Mouse (Mus musculus): Measurements from ENCODE around the gene Dnase2a. TPM values are rescaled to one million over a fixed set of nuclear protein-coding genes. Genes with fewer than 3 reads are reported as not detected.

The Dnase2a gene
- polyA plus RNA-seq, 1 experiment from 2014 or later: 24.0 TPM

- TF ChIP-seq CTCF (IDR thresholded peaks at IDR 0.05) (no peak), EP300 (IDR thresholded peaks at IDR 0.05) (no peak)
- Histone ChIP-seq H3K27ac (ENCODE audit: low read length) (peak overlapping the region; percentile 87), H3K9me3 (ENCODE audit: low read length) (no peaks in the 10 kb centered on the region), H3K27me3 (replicated peaks; ENCODE audit: insufficient read depth, low read length) (no peaks in the 10 kb centered on the region), H3K4me3 (ENCODE audit: low read depth, low read length) (peak overlapping the region; percentile 51), H3K36me3 (ENCODE audit: insufficient read depth, low read length) (peaks cover 3% of the 10 kb centered on the region; the same call in 1 of the 2 replicates), H3K9ac (replicated peaks; ENCODE audit: low read depth) (peak overlapping the region; percentile 54; the same call in 1 of the 2 replicates), H3K4me2 (replicated peaks; ENCODE audit: low read depth, low read length) (peak overlapping the region; percentile 87), H3K4me1 (ENCODE audit: insufficient read depth, low read depth, low read length) (peaks cover 24% of the 10 kb centered on the region; the same call in 1 of the 2 replicates)
- peak; percentile 56 for DNase-seq (ENCODE audit: low spot score)
- WGBS: 4% methylated on average over 2 of the region's 2 CpGs
- ATAC-seq: no peak
Measured at GRCm38 (mm10) chr8:84968650-84969049, 60.3 kb downstream of the Dnase2a start.

- no peaks in the 10 kb centered on the region for H3K9me3 ChIP-seq (ENCODE audit: low read length)
- peaks cover 24% of the 10 kb centered on the region; the same call in 1 of the 2 replicates for H3K4me1 ChIP-seq (ENCODE audit: insufficient read depth, low read depth, low read length)
- H3K4me2 ChIP-seq (replicated peaks; ENCODE audit: low read depth, low read length): peak within 1 kb of the TSS; percentile 87
- peak within 1 kb of the TSS; percentile 54 for H3K9ac ChIP-seq (replicated peaks; ENCODE audit: low read depth)
- WGBS: under 1% methylated on average over 49 of the region's 56 CpGs
- H3K27me3 ChIP-seq (replicated peaks; ENCODE audit: insufficient read depth, low read length): no peaks in the 10 kb centered on the region
- TF ChIP-seq EP300 (IDR thresholded peaks at IDR 0.05): no peak
- no peak for TF ChIP-seq CTCF (IDR thresholded peaks at IDR 0.05)
- H3K27ac ChIP-seq (ENCODE audit: low read length): peak within 1 kb of the TSS; percentile 87
- H3K36me3 ChIP-seq (ENCODE audit: insufficient read depth, low read length): peaks cover 3% of the 10 kb centered on the region; the same call in 1 of the 2 replicates
- peak within 1 kb of the TSS; percentile 51 for H3K4me3 ChIP-seq (ENCODE audit: low read depth, low read length)
- ATAC-seq (peak; percentile 70), DNase-seq (ENCODE audit: low spot score) (peak; percentile 84)
Measured at GRCm38 (mm10) chr8:84969241-84970134, 61.1 kb downstream of the Dnase2a start, which contains the start of the genes Gm49661, Prdx2 and Rnaseh2a. Gene Gm49661, minus strand, starts transcription at chr8:84969433. Gene Prdx2, plus strand, starts transcription at chr8:84969587. Gene Rnaseh2a, minus strand, starts transcription at chr8:84969767.

GRCm38 (mm10) chr8:84970135-84970790 is 61.9 kb downstream of the Dnase2a start:
- WGBS: 5% methylated on average over 21 of the region's 21 CpGs
- Histone ChIP-seq H3K4me3 (ENCODE audit: low read depth, low read length) (peak overlapping the region; percentile 51), H3K4me2 (replicated peaks; ENCODE audit: low read depth, low read length) (peak overlapping the region; percentile 87), H3K36me3 (ENCODE audit: insufficient read depth, low read length) (peaks cover 3% of the 10 kb centered on the region; the same call in 1 of the 2 replicates), H3K4me1 (ENCODE audit: insufficient read depth, low read depth, low read length) (peaks cover 20% of the 10 kb centered on the region; the same call in 1 of the 2 replicates), H3K9ac (replicated peaks; ENCODE audit: low read depth) (peak overlapping the region; percentile 54), H3K27ac (ENCODE audit: low read length) (peak overlapping the region; percentile 65; the same call in 1 of the 2 replicates), H3K9me3 (ENCODE audit: low read length) (no peaks in the 10 kb centered on the region), H3K27me3 (replicated peaks; ENCODE audit: insufficient read depth, low read length) (no peaks in the 10 kb centered on the region)
- TF ChIP-seq EP300 (IDR thresholded peaks at IDR 0.05) (no peak), CTCF (IDR thresholded peaks at IDR 0.05) (no peak)
- ATAC-seq (no peak), DNase-seq (ENCODE audit: low spot score) (no peak)

GRCm38 (mm10) chr8:84970913-84971312 is 62.6 kb downstream of the Dnase2a start:
- WGBS: 61% methylated on average over 5 of the region's 5 CpGs
- no peak overlapping the region for H3K9ac ChIP-seq (replicated peaks; ENCODE audit: low read depth)
- peaks cover 3% of the 10 kb centered on the region; the same call in 1 of the 2 replicates for H3K36me3 ChIP-seq (ENCODE audit: insufficient read depth, low read length)
- peak overlapping the region; percentile 87; the same call in 1 of the 2 replicates for H3K4me2 ChIP-seq (replicated peaks; ENCODE audit: low read depth, low read length)
- no peaks in the 10 kb centered on the region for H3K9me3 ChIP-seq (ENCODE audit: low read length)
- peaks cover 18% of the 10 kb centered on the region; the same call in 1 of the 2 replicates for H3K4me1 ChIP-seq (ENCODE audit: insufficient read depth, low read depth, low read length)
- DNase-seq (ENCODE audit: low spot score) (no peak), ATAC-seq (no peak)
- TF ChIP-seq EP300 (IDR thresholded peaks at IDR 0.05) (no peak), CTCF (IDR thresholded peaks at IDR 0.05) (no peak)
- no peaks in the 10 kb centered on the region for H3K27me3 ChIP-seq (replicated peaks; ENCODE audit: insufficient read depth, low read length)
- no peak overlapping the region for H3K27ac ChIP-seq (ENCODE audit: low read length)
- H3K4me3 ChIP-seq (ENCODE audit: low read depth, low read length): 0 out of 2 replicates have a peak overlapping the region, but pooled peaks have one; percentile 51

Small RNA genes lying within 50 kb of the gene (microRNA-seq; reads per million reads assigned to microRNA genes)
- gene Gm24197 (not detected), gene Mir7069 (1.5 reads per million)

Other genes with a start within 250 kb of the Dnase2a start
- gene Ier2, start 245.7 kb upstream of the Dnase2a start, polyA plus RNA-seq (2015; fragmentation: Nextera tagmentation; extraction: Ambion mirVana): 113 and 140 TPM in 2 replicates
- 38.4 and 43.4 TPM in 2 replicates for gene Trmt1, start 222.3 kb upstream of the Dnase2a start, polyA plus RNA-seq (2015; fragmentation: Nextera tagmentation; extraction: Ambion mirVana)
- 7.1 and 7.4 TPM in 2 replicates for gene Nacc1, start 220.7 kb upstream of the Dnase2a start, polyA plus RNA-seq (2015; fragmentation: Nextera tagmentation; extraction: Ambion mirVana)
- gene Lyl1, start 207.1 kb upstream of the Dnase2a start, polyA plus RNA-seq (2015; fragmentation: Nextera tagmentation; extraction: Ambion mirVana): 11.6 and 13.9 TPM in 2 replicates
- 2.0 and 2.8 TPM in 2 replicates for gene G430095P16Rik, start 185.6 kb upstream of the Dnase2a start, polyA plus RNA-seq (2015; fragmentation: Nextera tagmentation; extraction: Ambion mirVana)
- gene Nfix, start 108.2 kb upstream of the Dnase2a start, polyA plus RNA-seq (2015; fragmentation: Nextera tagmentation; extraction: Ambion mirVana): 38.8 and 45.1 TPM in 2 replicates
- 6.2 and 6.8 TPM in 2 replicates for gene Dand5, start 85.7 kb upstream of the Dnase2a start, polyA plus RNA-seq (2015; fragmentation: Nextera tagmentation; extraction: Ambion mirVana)
- 24.4 and 24.8 TPM in 2 replicates for gene Gadd45gip1, start 77.0 kb upstream of the Dnase2a start, polyA plus RNA-seq (2015; fragmentation: Nextera tagmentation; extraction: Ambion mirVana)
- 77.9 and 85.7 TPM in 2 replicates for gene Rad23a, start 67.9 kb upstream of the Dnase2a start, polyA plus RNA-seq (2015; fragmentation: Nextera tagmentation; extraction: Ambion mirVana)
- gene Calr, start 61.6 kb upstream of the Dnase2a start, polyA plus RNA-seq (2015; fragmentation: Nextera tagmentation; extraction: Ambion mirVana): 318 and 405 TPM in 2 replicates
- gene Farsa, start 51.6 kb upstream of the Dnase2a start, polyA plus RNA-seq (2015; fragmentation: Nextera tagmentation; extraction: Ambion mirVana): 44.0 and 44.6 TPM in 2 replicates
- 11.1 and 11.4 TPM in 2 replicates for gene Syce2, start 36.4 kb upstream of the Dnase2a start, polyA plus RNA-seq (2015; fragmentation: Nextera tagmentation; extraction: Ambion mirVana)
- 16.2 and 21.1 TPM in 2 replicates for gene Gcdh, start 14.6 kb upstream of the Dnase2a start, polyA plus RNA-seq (2015; fragmentation: Nextera tagmentation; extraction: Ambion mirVana)
- 0.69 and 1.1 TPM in 2 replicates for gene Klf1, start 6.6 kb upstream of the Dnase2a start, polyA plus RNA-seq (2015; fragmentation: Nextera tagmentation; extraction: Ambion mirVana)
- 0.32 and 0.33 TPM in 2 replicates for gene Mast1, start 28.8 kb downstream of the Dnase2a start, polyA plus RNA-seq (2015; fragmentation: Nextera tagmentation; extraction: Ambion mirVana)
- gene Rtbdn, start 38.4 kb downstream of the Dnase2a start, polyA plus RNA-seq (2015; fragmentation: Nextera tagmentation; extraction: Ambion mirVana): not detected in 2 replicates
- gene Gm49661, start 60.9 kb downstream of the Dnase2a start, polyA plus RNA-seq (2015; fragmentation: Nextera tagmentation; extraction: Ambion mirVana): 1.1 TPM in 1 of 2 replicates, not detected in the other
- gene Prdx2, start 61.0 kb downstream of the Dnase2a start, polyA plus RNA-seq (2015; fragmentation: Nextera tagmentation; extraction: Ambion mirVana): 337 and 356 TPM in 2 replicates
- 46.4 and 55.7 TPM in 2 replicates for gene Rnaseh2a, start 61.2 kb downstream of the Dnase2a start, polyA plus RNA-seq (2015; fragmentation: Nextera tagmentation; extraction: Ambion mirVana)
- gene Junb, start 70.2 kb downstream of the Dnase2a start, polyA plus RNA-seq (2015; fragmentation: Nextera tagmentation; extraction: Ambion mirVana): 69.0 and 126 TPM in 2 replicates
- 19.2 and 22.3 TPM in 2 replicates for gene Hook2, start 82.0 kb downstream of the Dnase2a start, polyA plus RNA-seq (2015; fragmentation: Nextera tagmentation; extraction: Ambion mirVana)
- not detected in 2 replicates for gene Best2, start 106.0 kb downstream of the Dnase2a start, polyA plus RNA-seq (2015; fragmentation: Nextera tagmentation; extraction: Ambion mirVana)
- gene Asna1, start 116.7 kb downstream of the Dnase2a start, polyA plus RNA-seq (2015; fragmentation: Nextera tagmentation; extraction: Ambion mirVana): 80.9 and 83.1 TPM in 2 replicates
- 116 and 126 TPM in 2 replicates for gene Trir, start 118.3 kb downstream of the Dnase2a start, polyA plus RNA-seq (2015; fragmentation: Nextera tagmentation; extraction: Ambion mirVana)
- gene Tnpo2, start 128.4 kb downstream of the Dnase2a start, polyA plus RNA-seq (2015; fragmentation: Nextera tagmentation; extraction: Ambion mirVana): 16.4 and 18.0 TPM in 2 replicates
- gene Fbxw9, start 151.5 kb downstream of the Dnase2a start, polyA plus RNA-seq (2015; fragmentation: Nextera tagmentation; extraction: Ambion mirVana): 34.8 and 35.6 TPM in 2 replicates
- gene Gm5741, start 159.4 kb downstream of the Dnase2a start, polyA plus RNA-seq (2015; fragmentation: Nextera tagmentation; extraction: Ambion mirVana): not detected in 2 replicates
- 44.2 and 48.3 TPM in 2 replicates for gene Dhps, start 163.2 kb downstream of the Dnase2a start, polyA plus RNA-seq (2015; fragmentation: Nextera tagmentation; extraction: Ambion mirVana)
- gene Wdr83os, start 172.2 kb downstream of the Dnase2a start, polyA plus RNA-seq (2015; fragmentation: Nextera tagmentation; extraction: Ambion mirVana): 88.9 and 95.6 TPM in 2 replicates
- gene Wdr83, start 172.7 kb downstream of the Dnase2a start, polyA plus RNA-seq (2015; fragmentation: Nextera tagmentation; extraction: Ambion mirVana): 26.7 and 27.0 TPM in 2 replicates
- 38.4 and 40.6 TPM in 2 replicates for gene Man2b1, start 174.7 kb downstream of the Dnase2a start, polyA plus RNA-seq (2015; fragmentation: Nextera tagmentation; extraction: Ambion mirVana)
- 1.5 and 1.6 TPM in 2 replicates for gene Zfp791, start 214.5 kb downstream of the Dnase2a start, polyA plus RNA-seq (2015; fragmentation: Nextera tagmentation; extraction: Ambion mirVana)
- gene Cks1brt, start 243.4 kb downstream of the Dnase2a start, polyA plus RNA-seq (2015; fragmentation: Nextera tagmentation; extraction: Ambion mirVana): not detected in 2 replicates

Data from lung, postnatal 0 days (tissue).